Mouse (Mus musculus) yolk sac, embryonic 10.5 days (tissue): ENCODE measurements around the gene Alg2.

Experiments used
- DNase-seq: peaks from one replicate; pipeline ENCODE4 v3.0.0-alpha.2; 2017; ENCODE audit warnings: low spot score

Gene Alg2

GRCm38 (mm10) chr4:47449586-47450522 is 24.3 kb downstream of the Alg2 start:
- no peak for DNase-seq

- DNase-seq = no peak
Measured at GRCm38 (mm10) chr4:47449116-47449515, 25.0 kb downstream of the Alg2 start.

- DNase-seq = no peak
Measured at GRCm38 (mm10) chr4:47448526-47448925, 25.6 kb downstream of the Alg2 start.

- no peak for DNase-seq
Measured at GRCm38 (mm10) chr4:47440951-47441350, 33.2 kb downstream of the Alg2 start.

- no peak for DNase-seq
Measured at GRCm38 (mm10) chr4:47438956-47439355, 35.2 kb downstream of the Alg2 start.

- DNase-seq = peak; percentile 78
Measured at GRCm38 (mm10) chr4:47437365-47438340, 36.5 kb downstream of the Alg2 start.

- no peak for DNase-seq
Measured at GRCm38 (mm10) chr4:47435566-47436360, 38.4 kb downstream of the Alg2 start.

GRCm38 (mm10) chr4:47435131-47435530 is 39.0 kb downstream of the Alg2 start:
- no peak for DNase-seq

GRCm38 (mm10) chr4:47432766-47433165 is 41.4 kb downstream of the Alg2 start:
- no peak for DNase-seq

GRCm38 (mm10) chr4:47431081-47431480 is 43.1 kb downstream of the Alg2 start:
- no peak for DNase-seq

- no peak for DNase-seq
Measured at GRCm38 (mm10) chr4:47430557-47430956, 43.6 kb downstream of the Alg2 start.

- no peak for DNase-seq
Measured at GRCm38 (mm10) chr4:47427606-47428005, 46.5 kb downstream of the Alg2 start.

GRCm38 (mm10) chr4:47425247-47425830 is 48.8 kb downstream of the Alg2 start:
- DNase-seq = no peak

- DNase-seq = no peak
Measured at GRCm38 (mm10) chr4:47424376-47424775, 49.8 kb downstream of the Alg2 start.

GRCm38 (mm10) chr4:47422946-47423345 is 51.2 kb downstream of the Alg2 start:
- DNase-seq = no peak

GRCm38 (mm10) chr4:47422194-47422593 is 51.9 kb downstream of the Alg2 start:
- DNase-seq = no peak

- DNase-seq = no peak
Measured at GRCm38 (mm10) chr4:47420191-47420590, 53.9 kb downstream of the Alg2 start.

- DNase-seq = no peak
Measured at GRCm38 (mm10) chr4:47419268-47419973, 54.7 kb downstream of the Alg2 start.

- no peak for DNase-seq
Measured at GRCm38 (mm10) chr4:47417871-47418270, 56.3 kb downstream of the Alg2 start.
